Mouse (Mus musculus) small intestine, adult 2 months (tissue): Measurements from ENCODE around the gene Tmem245.

Source experiments
- CTCF ChIP-seq: fragments of 200-500 bp; IDR thresholded peaks from 2 replicates; pipeline ENCODE4 v1.5.1; 2012; ENCODE audit warnings: low read depth, mild to moderate bottlenecking, control low read depth, inconsistent platforms, low read length, moderate library complexity, mixed read lengths; ENCODE audit not compliant: insufficient replicate concordance, insufficient read length; ENCODE audit errors: extremely low read depth
- POLR2A ChIP-seq: fragments of 200-500 bp; IDR thresholded peaks from 2 replicates; pipeline ENCODE4 v1.6.1; 2012; ENCODE audit warnings: low read depth, mild to moderate bottlenecking, control low read depth, inconsistent platforms, low read length, moderate library complexity

GRCm38 (mm10) chr4:56949494-56949893, 2.3 kb upstream of the Tmem245 start:
- TF ChIP-seq CTCF (no peak), POLR2A (no peak)
